Mouse (Mus musculus): ENCODE data around the gene Coro1c. TPM values are rescaled to one million over a fixed set of nuclear protein-coding genes. Genes with fewer than 3 reads are reported as not detected.

The Coro1c gene
- polyA plus RNA-seq, 1 experiment from 2014 or later: 235 TPM

GRCm38 (mm10) chr5:113919060-113919459 lies 10.5 kb upstream of the Coro1c start:
- ATAC-seq: no peak
- WGBS: 86% methylated on average over 7 of the region's 7 CpGs
- H3K4me1 ChIP-seq: peaks cover 19% of the 10 kb centered on the region
- H3K9me3 ChIP-seq (replicated peaks): no peaks in the 10 kb centered on the region
- H3K27me3 ChIP-seq: no peaks in the 10 kb centered on the region
- H3K4me2 ChIP-seq: no peak overlapping the region
- H3K36me3 ChIP-seq (ENCODE audit: poor library complexity, severe bottlenecking): no peaks in the 10 kb centered on the region
- no peak overlapping the region for H3K9ac ChIP-seq
- no peak overlapping the region for H3K27ac ChIP-seq
- no peak overlapping the region for H3K4me3 ChIP-seq

- Histone ChIP-seq H3K4me2 (no peak overlapping the region), H3K9ac (no peak overlapping the region)
- no peak for ATAC-seq
Observed at GRCm38 (mm10) chr5:113918654-113919053, 10.1 kb upstream of the Coro1c start.

GRCm38 (mm10) chr5:113910705-113911104 lies 2.1 kb upstream of the Coro1c start:
- no peaks in the 10 kb centered on the region for H3K9me3 ChIP-seq (replicated peaks)
- H3K4me2 ChIP-seq: no peak overlapping the region
- no peak overlapping the region for H3K4me3 ChIP-seq
- WGBS: 72% methylated on average over 6 of the region's 6 CpGs
- no peak overlapping the region for H3K9ac ChIP-seq
- no peaks in the 10 kb centered on the region for H3K36me3 ChIP-seq (ENCODE audit: poor library complexity, severe bottlenecking)
- no peak overlapping the region for H3K27ac ChIP-seq
- ATAC-seq: no peak
- H3K4me1 ChIP-seq: peaks cover 24% of the 10 kb centered on the region
- no peaks in the 10 kb centered on the region; the same call in 1 of the 2 replicates for H3K27me3 ChIP-seq

More at GRCm38 (mm10) chr5:113918654-113919053, 10.1 kb upstream of the Coro1c start:
- no peak overlapping the region for H3K4me3 ChIP-seq
- H3K36me3 ChIP-seq (ENCODE audit: poor library complexity, severe bottlenecking): no peaks in the 10 kb centered on the region
- no peak overlapping the region for H3K27ac ChIP-seq
- H3K4me1 ChIP-seq: peaks cover 19% of the 10 kb centered on the region
- H3K27me3 ChIP-seq: no peaks in the 10 kb centered on the region
- no peaks in the 10 kb centered on the region for H3K9me3 ChIP-seq (replicated peaks)
- WGBS: 86% methylated on average over 9 of the region's 9 CpGs

- ATAC-seq: no peak
- Histone ChIP-seq H3K9me3 (replicated peaks) (no peaks in the 10 kb centered on the region), H3K4me1 (peaks cover 29% of the 10 kb centered on the region), H3K4me3 (no peak overlapping the region), H3K36me3 (ENCODE audit: poor library complexity, severe bottlenecking) (no peaks in the 10 kb centered on the region), H3K27me3 (no peaks in the 10 kb centered on the region; the same call in 1 of the 2 replicates), H3K9ac (no peak overlapping the region), H3K27ac (no peak overlapping the region), H3K4me2 (0 out of 2 replicates have a peak overlapping the region, but pooled peaks have one; percentile 3)
- 28% methylated on average over 10 of the region's 10 CpGs for WGBS
Observed at GRCm38 (mm10) chr5:113910065-113910701, 1.6 kb upstream of the Coro1c start.

- Histone ChIP-seq H3K4me3 (peak overlapping the region; percentile 99), H3K9ac (peak overlapping the region; percentile 99), H3K4me1 (peaks cover 45% of the 10 kb centered on the region), H3K27me3 (no peaks in the 10 kb centered on the region; the same call in 1 of the 2 replicates), H3K4me2 (peak overlapping the region; percentile 81), H3K27ac (peak overlapping the region; percentile 98), H3K9me3 (replicated peaks) (no peaks in the 10 kb centered on the region), H3K36me3 (ENCODE audit: poor library complexity, severe bottlenecking) (no peaks in the 10 kb centered on the region)
- WGBS: under 1% methylated on average over 69 of the region's 69 CpGs
- peak; percentile 50; the same call in 1 of the 2 replicates for ATAC-seq
Observed at GRCm38 (mm10) chr5:113907786-113908567, 581 bp downstream of the Coro1c start.

GRCm38 (mm10) chr5:113906958-113907735 lies 1.4 kb downstream of the Coro1c start:
- WGBS: 18% methylated on average over 17 of the region's 17 CpGs
- no peak for ATAC-seq
- Histone ChIP-seq H3K4me1 (peaks cover 53% of the 10 kb centered on the region), H3K36me3 (ENCODE audit: poor library complexity, severe bottlenecking) (no peaks in the 10 kb centered on the region), H3K4me3 (peak overlapping the region; percentile 99), H3K27ac (peak overlapping the region; percentile 98), H3K27me3 (no peaks in the 10 kb centered on the region), H3K9ac (peak overlapping the region; percentile 99), H3K9me3 (replicated peaks) (no peaks in the 10 kb centered on the region), H3K4me2 (peak overlapping the region; percentile 81)

- Histone ChIP-seq H3K27ac (peak overlapping the region; percentile 40; the same call in 1 of the 2 replicates), H3K4me1 (peaks cover 66% of the 10 kb centered on the region), H3K9me3 (replicated peaks) (no peaks in the 10 kb centered on the region), H3K27me3 (no peaks in the 10 kb centered on the region), H3K36me3 (ENCODE audit: poor library complexity, severe bottlenecking) (no peaks in the 10 kb centered on the region), H3K9ac (peak overlapping the region; percentile 46), H3K4me2 (peak overlapping the region; percentile 81), H3K4me3 (peak overlapping the region; percentile 99)
- ATAC-seq: no peak
- 27% methylated on average over 4 of the region's 4 CpGs for WGBS
Observed at GRCm38 (mm10) chr5:113904987-113905386, 3.6 kb downstream of the Coro1c start.

GRCm38 (mm10) chr5:113902983-113903382 lies 5.6 kb downstream of the Coro1c start:
- Histone ChIP-seq H3K9me3 (replicated peaks) (no peaks in the 10 kb centered on the region), H3K27me3 (no peaks in the 10 kb centered on the region), H3K9ac (no peak overlapping the region), H3K4me2 (0 out of 2 replicates have a peak overlapping the region, but pooled peaks have one; percentile 15), H3K36me3 (ENCODE audit: poor library complexity, severe bottlenecking) (no peaks in the 10 kb centered on the region), H3K4me1 (peaks cover 72% of the 10 kb centered on the region), H3K4me3 (no peak overlapping the region), H3K27ac (no peak overlapping the region)
- 73% methylated on average over 5 of the region's 5 CpGs for WGBS
- ATAC-seq: no peak

- no peak overlapping the region for H3K4me3 ChIP-seq
- 73% methylated on average over 6 of the region's 6 CpGs for WGBS
- no peaks in the 10 kb centered on the region for H3K27me3 ChIP-seq
- H3K9me3 ChIP-seq (replicated peaks): no peaks in the 10 kb centered on the region
- no peak for ATAC-seq
- no peaks in the 10 kb centered on the region for H3K36me3 ChIP-seq (ENCODE audit: poor library complexity, severe bottlenecking)
- 0 out of 2 replicates have a peak overlapping the region, but pooled peaks have one; percentile 41 for H3K9ac ChIP-seq
- peaks cover 75% of the 10 kb centered on the region for H3K4me1 ChIP-seq
- H3K4me2 ChIP-seq: no peak overlapping the region
- H3K27ac ChIP-seq: peak overlapping the region; percentile 62
Observed at GRCm38 (mm10) chr5:113902017-113902416, 6.5 kb downstream of the Coro1c start.

GRCm38 (mm10) chr5:113901074-113901571 lies 7.4 kb downstream of the Coro1c start:
- 34% methylated on average over 8 of the region's 8 CpGs for WGBS
- no peak overlapping the region for H3K4me3 ChIP-seq
- peaks cover 72% of the 10 kb centered on the region for H3K4me1 ChIP-seq
- 0 out of 2 replicates have a peak overlapping the region, but pooled peaks have one; percentile 41 for H3K9ac ChIP-seq
- H3K36me3 ChIP-seq (ENCODE audit: poor library complexity, severe bottlenecking): no peaks in the 10 kb centered on the region
- no peaks in the 10 kb centered on the region for H3K27me3 ChIP-seq
- H3K9me3 ChIP-seq (replicated peaks): no peaks in the 10 kb centered on the region
- ATAC-seq: no peak
- H3K4me2 ChIP-seq: peak overlapping the region; percentile 24
- H3K27ac ChIP-seq: peak overlapping the region; percentile 62

- Histone ChIP-seq H3K36me3 (ENCODE audit: poor library complexity, severe bottlenecking) (no peaks in the 10 kb centered on the region), H3K4me2 (no peak overlapping the region), H3K9ac (no peak overlapping the region), H3K4me1 (peaks cover 67% of the 10 kb centered on the region), H3K4me3 (no peak overlapping the region), H3K27me3 (no peaks in the 10 kb centered on the region), H3K9me3 (replicated peaks) (no peaks in the 10 kb centered on the region), H3K27ac (no peak overlapping the region)
- ATAC-seq: no peak
- WGBS: 94% methylated on average over 12 of the region's 12 CpGs
Observed at GRCm38 (mm10) chr5:113899543-113899942, 9.0 kb downstream of the Coro1c start.
